Mouse (Mus musculus) hindbrain, embryonic 12.5 days (tissue): ENCODE data around the gene Sphk2. TPM values are rescaled to one million over a fixed set of nuclear protein-coding genes. Genes with fewer than 3 reads are reported as not detected.

Experiments
- ATAC-seq: fragments of 200-750 bp; cut with Nextera tagmentation; 2 replicates; pipeline ENCODE4 v1.8.0; 2017; ENCODE audit warnings: moderate TSS enrichment; ENCODE audit not compliant: low FRiP score
- H3K27ac ChIP-seq: fragments of 300-500 bp; sonication (generic); 2 replicates; pipeline ENCODE4 v1.5.1; 2016; ENCODE audit warnings: mild to moderate bottlenecking
- H3K27me3 ChIP-seq: fragments of 300-500 bp; sonication (generic); 2 replicates; pipeline ENCODE4 v1.6.1; 2016; ENCODE audit warnings: mild to moderate bottlenecking
- H3K36me3 ChIP-seq: fragments of 300-500 bp; sonication (generic); 2 replicates; pipeline ENCODE4 v1.6.1; 2016; ENCODE audit warnings: mild to moderate bottlenecking
- H3K4me1 ChIP-seq: fragments of 300-500 bp; sonication (generic); 2 replicates; pipeline ENCODE4 v1.6.1; 2016
- H3K4me2 ChIP-seq: fragments of 300-500 bp; sonication (generic); replicated peaks from 2 replicates; pipeline ENCODE4 v1.6.1; 2016; ENCODE audit warnings: mild to moderate bottlenecking
- H3K4me3 ChIP-seq: fragments of 300-500 bp; sonication (generic); 2 replicates; pipeline ENCODE4 v1.5.1; 2016; ENCODE audit warnings: mild to moderate bottlenecking
- H3K9ac ChIP-seq: fragments of 300-500 bp; sonication (generic); 2 replicates; pipeline ENCODE4 v1.6.1; 2016; ENCODE audit warnings: mild to moderate bottlenecking, moderate library complexity
- H3K9me3 ChIP-seq: fragments of 300-500 bp; sonication (generic); replicated peaks from 2 replicates; pipeline ENCODE4 v1.6.1; 2016; ENCODE audit warnings: mild to moderate bottlenecking
- WGBS: fragments of 180-500 bp; shearing (Covaris S2); methylation state at CpG from one replicate; pipeline ENCODE4 v1.1.7; 2016; 5-methylcytosine and 5-hydroxymethylcytosine counted together
- polyA plus RNA-seq: library from polyadenylated mRNA; unstranded; fragments of >200 nt; fragmentation: Nextera tagmentation; extraction: Ambion mirVana; gene quantifications from 2 replicates; pipeline ENCODE4 v1.2.1, GENCODE M21; 2016

The Sphk2 gene
- polyA plus RNA-seq, 1 experiment from 2014 or later, result 30.3 TPM

- WGBS, result 45% methylated on average over 19 of the region's 19 CpGs
- H3K4me3 ChIP-seq, result 0 out of 2 replicates have a peak overlapping the region, but pooled peaks have one; percentile 5
- H3K36me3 ChIP-seq, result no peaks in the 10 kb centered on the region
- H3K4me2 ChIP-seq, result peak overlapping the region; percentile 19; the same call in 1 of the 2 replicates
- no peaks in the 10 kb centered on the region for H3K9me3 ChIP-seq
- H3K27ac ChIP-seq, result no peak overlapping the region
- H3K9ac ChIP-seq, result 0 out of 2 replicates have a peak overlapping the region, but pooled peaks have one; percentile 8
- H3K4me1 ChIP-seq, result no peaks in the 10 kb centered on the region
- peaks cover 15% of the 10 kb centered on the region; the same call in 1 of the 2 replicates for H3K27me3 ChIP-seq
- no peak for ATAC-seq
Measured at GRCm38 (mm10) chr7:45742338-45742737, 24.5 kb upstream of the Sphk2 start.

- Histone ChIP-seq H3K4me1 (no peaks in the 10 kb centered on the region), H3K27me3 (peaks cover 15% of the 10 kb centered on the region; the same call in 1 of the 2 replicates), H3K4me2 (peak overlapping the region; percentile 19; the same call in 1 of the 2 replicates), H3K36me3 (no peaks in the 10 kb centered on the region), H3K27ac (no peak overlapping the region), H3K9ac (no peak overlapping the region), H3K4me3 (peak overlapping the region; percentile 5; the same call in 1 of the 2 replicates), H3K9me3 (no peaks in the 10 kb centered on the region)
- ATAC-seq, result no peak
- 39% methylated on average over 11 of the region's 11 CpGs for WGBS
Measured at GRCm38 (mm10) chr7:45741777-45742176, 24.0 kb upstream of the Sphk2 start.

GRCm38 (mm10) chr7:45741308-45741707 lies 23.5 kb upstream of the Sphk2 start:
- 87% methylated on average over 12 of the region's 12 CpGs for WGBS
- Histone ChIP-seq H3K36me3 (no peaks in the 10 kb centered on the region), H3K27ac (no peak overlapping the region), H3K9ac (no peak overlapping the region), H3K4me3 (no peak overlapping the region), H3K27me3 (peaks cover 15% of the 10 kb centered on the region; the same call in 1 of the 2 replicates), H3K9me3 (no peaks in the 10 kb centered on the region), H3K4me1 (no peaks in the 10 kb centered on the region), H3K4me2 (no peak overlapping the region)
- ATAC-seq, result no peak

- no peak overlapping the region for H3K9ac ChIP-seq
- no peak overlapping the region for H3K4me2 ChIP-seq
- WGBS, result 66% methylated on average over 8 of the region's 10 CpGs
- H3K27me3 ChIP-seq, result peaks cover 15% of the 10 kb centered on the region; the same call in 1 of the 2 replicates
- H3K27ac ChIP-seq, result no peak overlapping the region
- H3K4me1 ChIP-seq, result no peaks in the 10 kb centered on the region
- ATAC-seq, result no peak
- no peak overlapping the region for H3K4me3 ChIP-seq
- H3K36me3 ChIP-seq, result no peaks in the 10 kb centered on the region
- no peaks in the 10 kb centered on the region for H3K9me3 ChIP-seq
Measured at GRCm38 (mm10) chr7:45739820-45740219, 22.0 kb upstream of the Sphk2 start.

- H3K4me1 ChIP-seq, result no peaks in the 10 kb centered on the region
- no peak overlapping the region for H3K4me3 ChIP-seq
- no peak overlapping the region for H3K4me2 ChIP-seq
- H3K9ac ChIP-seq, result no peak overlapping the region
- H3K27ac ChIP-seq, result no peak overlapping the region
- H3K9me3 ChIP-seq, result no peaks in the 10 kb centered on the region
- ATAC-seq, result peak; percentile 81
- whole genome bisulfite sequencing, result 11% methylated on average over 9 of the region's 9 CpGs
- no peaks in the 10 kb centered on the region for H3K36me3 ChIP-seq
- H3K27me3 ChIP-seq, result peaks cover 15% of the 10 kb centered on the region; the same call in 1 of the 2 replicates
Measured at GRCm38 (mm10) chr7:45739162-45739763, 21.5 kb upstream of the Sphk2 start.

- Histone ChIP-seq H3K4me3 (no peak overlapping the region), H3K27ac (no peak overlapping the region), H3K36me3 (peaks cover 6% of the 10 kb centered on the region), H3K4me1 (peaks cover 10% of the 10 kb centered on the region), H3K9ac (no peak overlapping the region), H3K4me2 (no peak overlapping the region), H3K9me3 (no peaks in the 10 kb centered on the region), H3K27me3 (no peaks in the 10 kb centered on the region)
- 79% methylated on average over 5 of the region's 5 CpGs for WGBS
- no peak for ATAC-seq
Measured at GRCm38 (mm10) chr7:45733477-45733876, 15.7 kb upstream of the Sphk2 start.

GRCm38 (mm10) chr7:45730727-45731431 lies 13.1 kb upstream of the Sphk2 start:
- no peak for ATAC-seq
- WGBS, result 15% methylated on average over 16 of the region's 16 CpGs
- Histone ChIP-seq H3K36me3 (peaks cover 20% of the 10 kb centered on the region), H3K9ac (0 out of 2 replicates have a peak overlapping the region, but pooled peaks have one; percentile 13), H3K27me3 (no peaks in the 10 kb centered on the region), H3K4me2 (no peak overlapping the region), H3K27ac (0 out of 2 replicates have a peak overlapping the region, but pooled peaks have one; percentile 30), H3K4me3 (no peak overlapping the region), H3K9me3 (no peaks in the 10 kb centered on the region), H3K4me1 (peaks cover 10% of the 10 kb centered on the region)

- no peaks in the 10 kb centered on the region for H3K27me3 ChIP-seq
- H3K4me1 ChIP-seq, result peaks cover 10% of the 10 kb centered on the region
- ATAC-seq, result no peak
- H3K36me3 ChIP-seq, result peaks cover 52% of the 10 kb centered on the region
- 88% methylated on average over 3 of the region's 3 CpGs for WGBS
- no peak overlapping the region for H3K4me3 ChIP-seq
- no peak overlapping the region for H3K4me2 ChIP-seq
- no peak overlapping the region for H3K9ac ChIP-seq
- H3K27ac ChIP-seq, result no peak overlapping the region
- H3K9me3 ChIP-seq, result no peaks in the 10 kb centered on the region
Measured at GRCm38 (mm10) chr7:45727625-45728024, 9.8 kb upstream of the Sphk2 start.

- no peak for ATAC-seq
- H3K36me3 ChIP-seq, result peaks cover 64% of the 10 kb centered on the region
- 95% methylated on average over 10 of the region's 10 CpGs for WGBS
Measured at GRCm38 (mm10) chr7:45726419-45726818, 8.6 kb upstream of the Sphk2 start.

GRCm38 (mm10) chr7:45725713-45726112 lies 7.9 kb upstream of the Sphk2 start, which contains the start of gene Spaca4:
Gene Spaca4, minus strand, starts transcription at chr7:45725813.
- Histone ChIP-seq H3K4me1 (peaks cover 12% of the 10 kb centered on the region; the same call in 1 of the 2 replicates), H3K27me3 (no peaks in the 10 kb centered on the region), H3K27ac (no peak within 1 kb of the TSS), H3K9me3 (no peaks in the 10 kb centered on the region), H3K4me2 (no peak within 1 kb of the TSS), H3K9ac (no peak within 1 kb of the TSS), H3K36me3 (peaks cover 71% of the 10 kb centered on the region), H3K4me3 (no peak within 1 kb of the TSS)
- 92% methylated on average over 11 of the region's 11 CpGs for WGBS
- ATAC-seq, result no peak

More at GRCm38 (mm10) chr7:45726419-45726818, 8.6 kb upstream of the Sphk2 start:
- no peak overlapping the region for H3K4me3 ChIP-seq
- no peak overlapping the region for H3K4me2 ChIP-seq
- no peak overlapping the region for H3K27ac ChIP-seq
- peaks cover 12% of the 10 kb centered on the region for H3K4me1 ChIP-seq
- H3K9me3 ChIP-seq, result no peaks in the 10 kb centered on the region
- no peak overlapping the region for H3K9ac ChIP-seq
- H3K27me3 ChIP-seq, result no peaks in the 10 kb centered on the region

- 0 out of 2 replicates have a peak, but pooled peaks cover 8% of the 10 kb centered on the region for H3K4me1 ChIP-seq
- WGBS, result 89% methylated on average over 9 of the region's 9 CpGs
- H3K9ac ChIP-seq, result no peak overlapping the region
- no peak overlapping the region for H3K4me3 ChIP-seq
- no peak for ATAC-seq
- H3K27me3 ChIP-seq, result no peaks in the 10 kb centered on the region
- no peak overlapping the region for H3K4me2 ChIP-seq
- H3K27ac ChIP-seq, result no peak overlapping the region
- peaks cover 76% of the 10 kb centered on the region for H3K36me3 ChIP-seq
- H3K9me3 ChIP-seq, result no peaks in the 10 kb centered on the region
Measured at GRCm38 (mm10) chr7:45725151-45725550, 7.3 kb upstream of the Sphk2 start.

- Histone ChIP-seq H3K27ac (no peak overlapping the region), H3K4me1 (peaks cover 21% of the 10 kb centered on the region), H3K27me3 (no peaks in the 10 kb centered on the region), H3K9ac (no peak overlapping the region), H3K9me3 (no peaks in the 10 kb centered on the region), H3K4me3 (no peak overlapping the region), H3K4me2 (no peak overlapping the region), H3K36me3 (peaks cover 83% of the 10 kb centered on the region)
- ATAC-seq, result no peak
- WGBS, result 93% methylated on average over 14 of the region's 14 CpGs
Measured at GRCm38 (mm10) chr7:45723781-45724180, 6.0 kb upstream of the Sphk2 start.
